Mouse (Mus musculus): ENCODE data around the gene Akap3.

The Akap3 gene

DNA sequence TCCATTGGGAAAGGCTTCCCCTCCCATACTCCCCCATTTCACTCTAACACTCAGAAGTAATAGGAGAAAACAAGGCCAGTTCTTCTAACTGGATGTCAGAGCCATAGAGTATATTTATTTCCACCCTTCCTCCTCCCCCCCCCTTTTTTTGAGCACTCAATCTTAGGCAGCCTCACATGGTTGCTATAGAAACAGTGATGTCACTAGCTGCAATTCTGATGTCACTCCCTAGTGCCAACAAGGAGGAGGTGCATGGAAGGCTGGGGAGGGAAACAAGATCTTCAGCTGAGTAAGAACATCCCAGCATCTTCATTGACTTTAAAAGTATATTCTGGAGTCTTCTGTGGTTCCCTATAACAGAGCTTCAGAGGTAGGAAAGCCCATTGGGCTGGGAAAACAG lies at the start of gene Akap3:
Akap3 (plus strand) TSS at position 218 of the 400 bp plus-strand sequence.
- no peak for DNase-seq

DNA sequence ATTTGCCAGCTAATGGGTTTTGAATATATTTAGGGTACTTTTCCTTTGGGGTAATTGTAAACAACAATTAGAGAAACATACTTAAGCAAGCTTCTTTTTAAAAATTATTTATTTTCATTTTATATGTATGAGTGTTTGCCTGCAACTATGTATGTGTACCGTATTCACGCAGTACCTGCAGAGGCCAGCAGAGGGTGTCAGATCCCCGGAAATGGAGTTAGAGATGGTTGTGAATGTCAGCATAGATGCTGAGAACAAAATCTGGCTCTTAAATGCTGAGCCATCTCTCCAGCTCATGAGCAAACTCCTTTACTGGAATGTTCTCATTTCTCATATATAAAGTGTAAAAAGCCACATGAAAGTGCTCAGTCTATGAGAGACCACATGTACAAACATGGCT lies 46.1 kb upstream of the Akap3 start:
- no peak for DNase-seq

DNA sequence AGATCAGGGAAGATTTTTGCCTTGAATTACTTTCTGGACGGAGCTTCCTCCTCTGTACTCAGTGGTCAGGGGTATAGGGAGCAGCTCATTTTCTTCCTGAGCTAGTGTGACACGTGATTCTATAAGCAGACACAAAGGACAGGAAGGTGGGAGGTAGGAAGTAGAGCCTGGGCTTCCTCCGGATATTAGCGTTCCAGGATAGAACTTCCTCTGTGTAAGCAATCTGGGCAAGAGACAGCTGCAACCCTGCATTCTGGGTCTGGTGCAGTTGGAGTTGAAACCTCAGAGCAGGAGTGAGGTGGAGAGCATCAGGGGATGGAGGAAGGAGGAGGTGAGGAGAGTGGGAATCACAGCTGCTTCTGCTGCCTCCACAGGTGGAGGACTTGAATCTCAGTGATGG lies 44.8 kb upstream of the Akap3 start:
- DNase-seq = peak; percentile 2

DNA sequence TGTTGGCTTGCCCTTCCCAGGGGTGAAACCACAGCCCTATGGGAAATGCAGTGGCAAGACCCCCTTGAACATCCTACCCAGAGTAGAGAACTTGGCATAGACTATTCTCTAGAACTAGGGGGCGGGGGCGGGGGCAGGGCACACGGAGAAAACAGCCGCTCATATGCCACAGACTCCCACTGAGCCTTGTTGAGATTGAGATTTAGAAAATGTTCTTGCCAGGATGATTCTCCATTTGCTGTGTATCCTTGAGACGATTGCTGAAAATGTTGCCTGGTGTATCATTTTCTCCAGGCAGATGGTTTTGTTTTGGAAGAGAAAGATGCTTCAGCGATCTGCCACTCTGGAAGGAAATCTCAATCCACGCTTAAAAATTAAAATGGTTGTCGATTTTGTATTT lies 44.3 kb upstream of the Akap3 start:
- DNase-seq = no peak

DNA sequence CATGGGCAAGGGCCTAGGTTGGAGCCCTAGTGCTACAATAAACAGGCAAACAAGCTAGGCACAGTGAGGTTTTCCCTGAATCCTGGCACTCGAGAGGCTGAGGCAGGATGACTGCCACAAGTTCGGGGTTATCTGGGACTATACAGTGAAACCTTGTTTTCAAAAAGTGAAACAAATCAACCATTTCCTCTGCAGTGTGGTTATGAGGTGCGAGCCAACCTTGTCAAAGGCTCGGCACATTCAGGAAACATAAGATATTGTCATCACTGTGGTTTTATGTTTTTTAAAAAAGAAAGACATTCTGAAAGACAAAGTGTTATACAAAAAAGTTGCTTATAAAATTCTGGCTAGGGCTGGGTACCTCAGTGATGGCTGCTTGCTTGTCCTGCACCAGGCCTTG lies 41.4 kb upstream of the Akap3 start:
- DNase-seq = no peak

DNA sequence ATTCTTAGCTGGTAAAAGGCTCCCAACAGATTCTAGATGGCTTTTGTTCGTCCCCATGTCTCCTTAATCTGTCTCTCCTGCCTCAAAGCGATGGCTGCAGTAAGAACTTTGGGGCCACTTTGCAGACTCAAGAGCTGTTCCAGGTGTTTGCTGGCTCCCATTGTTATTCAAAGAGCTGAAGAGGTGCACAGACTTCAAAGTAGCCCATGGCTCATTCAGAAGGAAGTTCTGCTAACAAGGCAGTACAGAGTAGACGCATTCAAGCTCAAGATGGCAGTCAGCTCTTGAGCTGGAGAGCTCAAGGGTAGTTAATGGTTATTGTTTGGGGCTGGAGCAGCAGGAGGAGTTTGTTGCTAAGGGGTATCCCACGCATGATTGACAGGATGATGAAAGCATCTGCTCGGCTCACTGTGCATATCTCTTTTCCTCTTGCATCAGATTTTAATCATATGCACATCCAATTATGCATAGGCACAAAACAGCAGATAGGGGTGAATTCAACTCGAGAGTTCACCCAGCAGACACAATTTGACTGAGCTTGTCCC lies 37.6 kb upstream of the Akap3 start:
- DNase-seq = no peak

DNA sequence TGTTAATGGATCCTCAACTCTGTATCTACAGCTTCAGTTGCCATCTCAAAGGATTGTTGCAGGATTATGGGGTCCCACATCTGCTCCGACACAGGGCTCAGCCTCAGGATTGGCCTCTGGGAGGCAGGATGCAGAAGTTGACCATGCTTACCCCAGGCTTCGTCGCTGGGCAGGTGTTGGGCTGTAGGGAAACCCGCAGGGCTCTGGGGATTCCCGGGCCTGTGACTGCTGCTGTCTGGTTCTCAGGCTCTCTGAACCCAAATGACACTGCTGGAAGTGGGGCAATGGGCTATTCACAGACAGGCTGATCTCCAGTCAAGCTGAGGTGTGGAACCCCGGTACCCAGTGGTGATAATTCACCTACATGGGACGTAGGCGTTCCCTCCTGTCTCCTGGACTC lies 36.6 kb upstream of the Akap3 start:
- no peak for DNase-seq

DNA sequence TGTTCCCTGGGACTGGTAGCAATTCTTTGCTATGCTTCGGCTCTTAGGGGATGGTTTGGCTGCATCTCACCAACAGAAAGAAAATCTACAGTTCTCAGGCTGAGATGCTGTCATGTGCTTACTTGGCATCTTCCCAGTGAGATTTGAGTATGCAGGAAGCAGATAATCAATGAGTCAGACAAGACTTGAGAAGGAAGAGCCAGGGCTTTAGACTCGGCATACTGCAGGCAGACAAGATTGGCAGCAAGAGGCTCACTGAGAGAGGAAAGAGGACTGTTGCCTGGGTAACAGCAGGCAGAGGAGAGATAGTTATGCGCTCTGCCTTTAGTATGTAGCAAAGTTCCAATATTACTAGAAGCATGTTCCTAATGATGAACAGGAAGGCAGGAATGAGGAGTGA lies 29.8 kb upstream of the Akap3 start:
- no peak for DNase-seq

DNA sequence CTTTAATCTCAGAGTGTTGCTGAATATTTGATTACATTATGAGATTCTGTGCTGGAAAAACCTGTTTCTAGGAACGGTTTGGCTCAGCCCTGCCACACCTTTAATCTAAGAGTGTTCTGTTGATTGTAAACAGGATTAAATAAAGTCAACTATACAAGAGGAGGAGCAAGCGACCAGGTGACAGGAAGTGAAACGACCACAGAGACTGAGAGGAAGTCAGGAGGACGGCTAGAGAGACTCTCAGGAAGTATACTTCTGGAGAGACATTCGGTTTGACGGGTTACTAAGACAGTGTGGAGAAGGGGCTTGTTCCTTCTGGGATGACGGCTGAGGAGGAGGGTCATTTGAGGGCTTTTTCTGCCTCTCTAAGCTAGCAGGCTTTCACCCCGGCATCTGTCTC lies 16.3 kb upstream of the Akap3 start:
- DNase-seq = no peak

DNA sequence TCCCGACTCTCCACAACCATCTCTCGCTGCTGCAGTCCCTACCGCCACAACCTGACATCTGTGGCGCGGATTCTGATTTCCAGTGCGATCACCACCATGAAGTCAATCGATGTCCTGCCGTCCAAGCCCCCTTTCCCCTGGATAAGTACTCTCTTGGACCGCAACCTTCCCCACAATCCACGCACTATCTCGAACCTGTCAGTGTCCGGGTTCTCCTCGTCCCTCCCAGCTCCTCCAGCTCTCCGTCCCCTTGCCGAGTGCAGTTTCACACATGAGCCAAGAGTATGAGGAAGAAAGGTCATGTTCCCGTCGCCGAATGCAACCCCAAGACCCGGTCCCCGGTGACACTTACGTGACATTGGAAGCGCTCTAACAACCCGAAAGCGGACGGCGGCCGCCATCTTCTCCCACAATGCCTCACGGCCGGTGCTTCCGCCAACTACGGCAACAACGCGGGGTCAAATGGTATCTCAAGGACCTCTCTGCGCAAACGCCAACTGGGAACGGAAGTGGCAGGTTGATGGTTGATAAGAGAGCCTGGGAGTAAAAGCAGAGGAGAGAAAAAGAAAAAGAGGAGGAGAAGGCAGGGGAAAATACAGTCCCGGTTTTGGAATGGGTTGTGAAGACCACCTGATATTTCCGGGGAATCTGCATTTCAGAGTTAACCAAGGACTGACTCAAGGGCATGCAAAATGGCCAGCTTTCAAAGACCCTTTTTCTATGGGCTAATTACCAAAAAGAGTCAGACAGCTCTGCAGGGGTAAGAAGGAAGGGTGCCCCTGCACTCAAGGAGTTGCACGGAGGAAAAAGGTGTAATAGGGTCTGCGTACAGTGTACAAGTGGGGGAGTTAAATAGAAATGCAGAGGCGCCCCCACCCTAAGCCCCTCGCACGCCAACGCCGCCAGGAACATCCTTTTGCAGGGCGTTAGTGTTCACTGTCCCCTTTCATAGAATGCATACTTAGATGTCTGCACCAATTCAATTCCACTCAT lies 3.9 kb upstream of the Akap3 start, which contains the start of gene Ndufa9:
Ndufa9 (minus strand) TSS at position 425 of the 993 bp plus-strand sequence.
- DNase-seq = peak; percentile 96

DNA sequence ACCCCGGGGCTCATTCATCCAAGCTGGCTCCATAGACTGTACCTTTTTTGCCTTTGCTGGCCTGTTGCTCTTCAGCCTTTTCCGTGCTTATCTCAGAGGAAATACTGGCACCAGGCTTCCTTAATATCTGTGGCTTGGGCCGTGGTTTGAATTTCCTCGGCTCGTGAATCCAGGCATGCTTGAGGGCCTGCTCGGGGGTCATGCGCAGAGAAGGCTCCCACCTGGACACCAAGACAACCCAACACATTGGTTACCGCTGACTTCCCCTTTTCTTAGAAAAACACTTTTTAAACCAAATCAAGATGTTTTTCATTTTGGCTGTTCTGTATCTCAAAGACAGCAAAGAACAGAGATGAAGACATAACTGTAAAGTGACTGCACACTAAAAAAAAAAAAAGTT lies 24.2 kb downstream of the Akap3 start:
- no peak for DNase-seq

DNA sequence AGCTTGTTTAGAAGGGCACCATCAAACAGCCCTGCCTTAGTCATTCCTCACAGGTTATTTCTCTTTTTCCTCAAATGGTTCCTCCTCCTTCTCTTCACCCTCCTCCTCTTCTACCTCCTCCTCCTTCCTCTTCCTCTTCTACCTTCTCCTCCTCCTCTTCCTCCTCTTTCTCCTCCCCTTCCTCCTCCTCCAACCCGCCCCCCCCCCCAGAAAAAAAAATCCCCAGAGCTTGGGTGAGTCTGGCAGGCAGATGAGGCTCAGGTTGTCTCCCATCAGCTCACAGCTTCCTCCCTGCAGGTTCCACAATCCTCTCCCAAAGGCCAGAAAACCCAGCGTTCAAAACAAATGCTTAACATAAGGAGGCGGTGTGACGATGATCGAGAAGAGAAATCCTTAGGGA lies 54.5 kb downstream of the Akap3 start:
- DNase-seq = no peak

DNA sequence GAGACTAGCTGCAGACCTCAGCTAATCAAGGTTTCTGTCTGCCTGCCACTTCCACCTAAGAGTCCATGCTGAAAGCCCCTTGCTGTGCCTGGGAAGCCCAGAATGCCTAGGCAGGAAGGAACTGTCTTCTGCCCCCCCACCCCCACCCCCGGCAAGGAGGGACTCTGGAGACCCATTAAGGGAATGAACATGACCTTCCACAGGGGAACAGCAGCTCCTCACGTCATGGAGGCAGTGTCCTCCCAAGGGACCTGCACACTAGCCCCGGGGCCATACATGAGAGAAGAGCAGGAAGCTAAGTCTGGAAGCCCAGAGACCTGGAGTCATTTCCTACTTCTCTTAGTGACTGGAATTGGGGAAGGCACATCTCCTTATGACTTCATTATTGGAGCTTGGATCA lies 55.0 kb downstream of the Akap3 start:
- DNase-seq = no peak

DNA sequence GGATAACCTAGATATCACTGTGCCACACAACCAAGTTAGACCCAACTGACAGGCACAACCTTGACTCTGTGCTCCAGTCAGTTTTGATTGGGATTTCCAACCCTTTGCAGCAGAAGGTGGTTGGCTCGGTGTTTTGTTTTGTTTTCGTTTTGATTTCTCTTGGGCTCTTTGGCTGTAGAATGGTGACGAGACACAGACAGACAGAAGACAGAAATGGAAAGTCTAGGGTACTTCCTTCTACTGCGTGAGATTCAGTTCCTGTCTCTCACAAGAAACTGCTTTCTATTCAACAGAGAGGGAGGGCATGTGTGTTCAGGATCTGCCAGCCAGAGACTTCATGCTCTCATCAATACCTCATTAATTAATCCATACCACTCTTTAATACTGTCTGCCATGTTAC lies 57.8 kb downstream of the Akap3 start:
- no peak for DNase-seq

DNA sequence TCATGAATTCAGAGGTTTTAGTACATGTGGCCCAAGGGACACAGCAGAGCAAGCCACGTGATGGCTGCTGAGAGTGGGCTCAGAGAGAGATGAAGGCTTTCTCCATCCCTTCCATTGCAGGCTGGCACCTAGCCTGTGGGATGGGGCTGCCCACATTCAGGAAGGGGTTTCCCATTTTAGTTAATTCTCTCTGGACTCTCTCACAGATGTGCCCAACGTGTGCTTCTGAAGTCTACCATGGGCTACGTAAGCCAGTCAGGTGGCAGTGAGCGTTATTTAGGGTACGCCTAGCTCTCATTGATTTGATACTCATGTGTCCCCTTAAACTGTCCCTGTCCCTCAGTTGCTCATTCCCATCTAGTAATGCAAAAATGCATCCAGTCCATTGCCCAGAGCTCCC lies 62.0 kb downstream of the Akap3 start:
- DNase-seq = no peak

DNA sequence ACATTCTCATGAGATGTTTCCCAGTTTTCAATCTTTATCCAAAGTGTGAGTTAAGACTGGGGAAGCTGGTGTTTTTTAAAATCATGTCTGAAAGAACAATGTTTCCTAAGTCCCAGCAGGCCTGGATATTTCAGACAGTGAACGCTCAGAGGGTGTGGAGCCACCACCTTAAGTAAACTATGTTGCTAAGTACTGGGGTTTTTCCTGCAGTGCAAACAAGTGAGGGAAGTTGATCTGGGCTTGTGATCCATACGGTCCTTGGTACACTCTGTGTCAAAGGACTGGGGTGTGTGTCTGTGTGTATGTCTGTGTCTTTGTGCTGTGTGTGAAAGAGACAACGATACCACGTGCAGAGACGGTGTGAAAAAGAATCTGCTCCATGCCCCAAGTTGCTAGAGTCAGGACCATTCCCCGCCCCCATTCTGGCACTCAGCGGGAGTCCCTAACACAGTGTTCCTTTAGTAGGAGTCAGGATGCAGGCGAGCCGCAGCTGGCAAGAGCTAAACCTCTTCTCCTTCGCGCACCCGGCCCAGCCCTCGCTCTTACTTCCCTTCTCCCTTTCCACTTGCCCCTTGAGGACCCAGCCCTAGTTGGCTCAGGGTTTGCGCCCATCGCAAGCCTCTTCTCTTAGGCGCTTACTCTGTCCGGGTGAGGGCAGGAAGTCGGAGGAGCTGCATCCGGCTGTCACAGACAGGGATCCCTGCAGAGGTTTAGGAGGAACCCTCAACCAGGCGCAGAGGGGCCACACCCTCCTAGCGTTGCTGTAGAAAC lies 68.4 kb downstream of the Akap3 start, which contains the start of gene Dyrk4:
Dyrk4 (minus strand) TSS at position 729 of the 771 bp plus-strand sequence.
- peak; percentile 38 for DNase-seq
